Mouse (Mus musculus) G1E (cell line): ENCODE data around the gene Cpeb4. TPM values are rescaled to one million over a fixed set of nuclear protein-coding genes. Genes with fewer than 3 reads are reported as not detected.

Source experiments
- ATAC-seq: 2 replicates; pipeline ENCODE4 v1.8.0; 2016; ENCODE audit warnings: mild to moderate bottlenecking; ENCODE audit not compliant: insufficient number of reproducible peaks, poor library complexity, low FRiP score, severe bottlenecking; ENCODE audit errors: extremely low read depth
- DNase-seq: peaks from one replicate; pipeline ENCODE4 v3.0.0; 2012; ENCODE audit warnings: low spot score
- H3K27me3 ChIP-seq: 2 replicates; pipeline ENCODE4 v1.6.1; 2012; ENCODE audit warnings: mild to moderate bottlenecking, low read length, inconsistent platforms; ENCODE audit not compliant: insufficient read depth
- H3K36me3 ChIP-seq: replicated peaks from 2 replicates; pipeline ENCODE3; 2012; ENCODE audit warnings: mild to moderate bottlenecking, inconsistent platforms
- H3K4me1 ChIP-seq: 2 replicates; pipeline ENCODE4 v1.6.1; 2012; ENCODE audit warnings: low read depth, low read length, inconsistent platforms, mixed read lengths; ENCODE audit not compliant: insufficient read depth
- H3K4me3 ChIP-seq: 2 replicates; pipeline ENCODE4 v1.5.1; 2012; ENCODE audit warnings: low read depth, mild to moderate bottlenecking, inconsistent platforms, low read length, moderate library complexity, mixed read lengths
- H3K9me3 ChIP-seq: replicated peaks from 2 replicates; pipeline ENCODE4 v1.6.1; 2012; ENCODE audit warnings: inconsistent platforms
- CTCF ChIP-seq: IDR thresholded peaks from 2 replicates; pipeline ENCODE4 v1.5.1; 2012; ENCODE audit warnings: low read depth, low read length, inconsistent platforms, mixed read lengths
- POLR2AphosphoS5 ChIP-seq: IDR thresholded peaks from 2 replicates; pipeline ENCODE4 v1.6.1; 2012; ENCODE audit warnings: low read depth, low read length, inconsistent platforms; ENCODE audit not compliant: insufficient replicate concordance
- TAL1 ChIP-seq: conservative IDR thresholded peaks from 2 replicates; pipeline ENCODE4 v1.6.1; 2012; ENCODE audit warnings: low read depth, low read length, inconsistent platforms, mixed read lengths
- polyA plus RNA-seq: library from polyadenylated mRNA; stranded (reverse); fragments of >175 nt; gene quantifications from 2 replicates; pipeline ENCODE4 v1.2.3, GENCODE M21; 2012
- total RNA-seq, 2 experiments: library from RNA; stranded (forward) in 1 of 2; stranded (reverse) in 1 of 2; fragments of 200-1000 nt in 1 of 2; fragments of >200 nt in 1 of 2; fragmentation: Nextera tagmentation in 1 of 2; gene quantifications; 2 replicates each; pipeline ENCODE4 v1.2.3; 2014 to 2017

Gene Cpeb4
- total and polyA plus RNA-seq, 3 experiments = 5.6 to 84.2 (median 30.4) TPM

DNA sequence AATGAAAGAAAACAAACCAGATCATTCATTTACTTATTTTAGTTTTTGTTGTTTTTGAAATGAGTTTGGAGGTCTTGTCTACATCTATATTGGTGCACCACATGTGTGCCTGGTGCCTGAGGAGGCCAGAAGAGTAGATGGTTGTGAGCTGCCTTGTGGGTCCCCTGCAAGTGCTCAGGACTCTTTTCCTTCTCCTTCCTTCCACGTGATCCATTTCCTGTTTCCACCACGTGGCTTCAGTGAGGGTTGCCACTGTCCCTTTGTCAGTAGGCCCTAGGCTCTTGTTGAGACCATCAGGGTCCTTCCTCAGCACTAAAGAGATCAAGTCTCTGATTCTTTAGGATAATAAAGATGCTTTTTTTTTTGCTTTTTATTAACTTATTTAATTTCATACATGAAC is 112.8 kb downstream of the Cpeb4 start:
- ATAC-seq = no peak
- no peaks in the 10 kb centered on the region for H3K36me3 ChIP-seq
- no peak overlapping the region for H3K4me3 ChIP-seq
- DNase-seq = no peak
- no peaks in the 10 kb centered on the region for H3K4me1 ChIP-seq
- peaks cover 2% of the 10 kb centered on the region for H3K27me3 ChIP-seq
- TF ChIP-seq CTCF (no peak), POLR2AphosphoS5 (no peak), TAL1 (no peak)
- H3K9me3 ChIP-seq = no peaks in the 10 kb centered on the region

Other genes with a start within 250 kb of the Cpeb4 start
- gene Bod1, start 200.3 kb upstream of the Cpeb4 start, total RNA-seq (2014; fragmentation: Nextera tagmentation) = 6.5 and 9.4 TPM in 2 replicates
- 15.5 and 15.6 TPM in 2 replicates for gene Bod1, start 200.3 kb upstream of the Cpeb4 start, total RNA-seq (2017)
- gene Bod1, start 200.3 kb upstream of the Cpeb4 start, polyA plus RNA-seq = 7.8 and 11.0 TPM in 2 replicates
- gene 4930524B15Rik, start 93.4 kb downstream of the Cpeb4 start, total RNA-seq (2014; fragmentation: Nextera tagmentation) = not detected in 2 replicates
- gene 4930524B15Rik, start 93.4 kb downstream of the Cpeb4 start, total RNA-seq (2017) = not detected in 2 replicates
- not detected in 2 replicates for gene 4930524B15Rik, start 93.4 kb downstream of the Cpeb4 start, polyA plus RNA-seq
- not detected in 2 replicates for gene Nsg2, start 128.3 kb downstream of the Cpeb4 start, total RNA-seq (2014; fragmentation: Nextera tagmentation)
- 0.46 and 0.49 TPM in 2 replicates for gene Nsg2, start 128.3 kb downstream of the Cpeb4 start, total RNA-seq (2017)
- gene Nsg2, start 128.3 kb downstream of the Cpeb4 start, polyA plus RNA-seq = not detected in 2 replicates